Mouse (Mus musculus) liver, adult (tissue): ENCODE data around the gene Cyp4v3.

ENCODE experiments used
- GATA4 ChIP-seq: IDR thresholded peaks from 2 replicates; pipeline ENCODE4 v1.6.1; 2014; ENCODE audit warnings: mild to moderate bottlenecking, low read length; ENCODE audit not compliant: insufficient replicate concordance

Cyp4v3 gene

DNA sequence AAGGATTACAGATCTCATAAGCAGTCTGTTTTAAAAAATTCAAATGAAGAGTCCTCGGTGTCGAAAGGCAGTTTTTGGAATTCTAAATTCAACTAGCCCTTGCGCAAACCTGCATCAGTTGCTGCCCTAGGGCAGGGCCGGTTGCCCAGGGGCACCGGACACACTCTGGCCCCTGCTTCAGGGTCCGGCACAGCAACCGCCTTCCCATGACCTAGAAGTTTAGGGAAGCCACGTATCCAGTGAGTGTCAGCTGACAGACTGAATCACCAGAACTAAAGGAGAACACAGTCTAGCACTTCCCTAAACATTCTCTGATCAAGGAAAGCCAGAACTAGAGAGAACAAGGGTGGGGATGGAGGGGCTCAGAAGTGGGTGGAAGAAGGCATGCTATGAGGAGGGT lies 477 bp upstream of the Cyp4v3 start:
- TF ChIP-seq GATA4: no peak

GRCm38 (mm10) chr8:45330856-45331255 lies 2.2 kb downstream of the Cyp4v3 start:
- TF ChIP-seq GATA4: no peak

DNA sequence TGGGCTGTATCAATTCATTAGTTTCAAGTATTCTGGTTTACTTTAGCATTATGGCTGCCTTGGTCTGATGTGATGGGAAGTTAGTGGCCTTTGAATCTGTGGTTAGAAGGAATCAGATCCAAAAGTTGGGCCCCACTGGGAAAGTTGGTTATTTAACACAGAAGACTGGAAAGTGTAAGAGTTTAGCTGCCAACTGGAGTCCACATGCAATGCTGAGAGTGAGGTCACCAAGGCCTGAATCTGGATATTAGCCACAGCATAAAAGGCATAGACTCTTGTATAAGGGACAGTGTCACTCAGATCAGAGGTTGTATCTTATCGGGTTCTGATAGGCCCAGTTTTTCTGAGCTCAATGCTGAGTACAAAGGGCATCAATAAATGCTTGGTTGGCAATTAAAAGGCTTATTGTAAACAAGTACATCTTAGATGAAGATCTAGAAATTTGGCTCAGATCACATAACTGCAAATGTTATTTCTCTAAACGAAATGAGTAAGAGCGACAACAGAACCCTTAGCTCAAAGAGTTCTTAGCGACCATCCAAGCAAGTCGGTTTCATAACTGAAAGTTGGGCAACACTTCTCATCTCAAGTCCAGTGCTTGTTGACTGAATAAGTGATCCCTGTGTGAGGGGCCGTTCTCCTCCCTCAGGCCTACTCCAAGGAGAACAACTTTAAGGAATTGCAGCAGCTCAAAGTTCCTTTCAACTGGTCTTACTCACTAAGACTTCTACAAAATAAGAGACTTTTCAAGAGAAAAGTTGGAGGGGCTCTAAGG lies 3.6 kb downstream of the Cyp4v3 start:
- no peak; the same call in 1 of the 2 replicates for TF ChIP-seq GATA4

DNA sequence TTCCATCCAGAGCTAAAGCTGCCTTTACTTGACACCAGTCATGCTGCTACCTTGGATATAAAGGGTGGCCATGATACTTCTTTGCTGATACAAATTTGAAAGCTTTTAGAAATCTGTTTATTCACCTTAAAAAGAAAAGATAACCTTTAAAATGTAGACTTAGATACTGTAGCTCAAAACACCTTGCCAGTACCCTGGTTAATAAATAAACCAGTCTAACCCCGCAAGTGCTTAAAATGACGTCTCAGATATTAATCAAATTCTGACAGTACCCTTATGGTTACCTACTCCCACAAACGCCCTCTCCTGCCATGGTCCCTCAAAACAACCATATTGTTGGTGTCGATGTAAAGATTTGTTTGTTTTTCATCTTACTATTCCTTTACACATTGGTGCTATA lies 8.9 kb downstream of the Cyp4v3 start:
- TF ChIP-seq GATA4: no peak

DNA sequence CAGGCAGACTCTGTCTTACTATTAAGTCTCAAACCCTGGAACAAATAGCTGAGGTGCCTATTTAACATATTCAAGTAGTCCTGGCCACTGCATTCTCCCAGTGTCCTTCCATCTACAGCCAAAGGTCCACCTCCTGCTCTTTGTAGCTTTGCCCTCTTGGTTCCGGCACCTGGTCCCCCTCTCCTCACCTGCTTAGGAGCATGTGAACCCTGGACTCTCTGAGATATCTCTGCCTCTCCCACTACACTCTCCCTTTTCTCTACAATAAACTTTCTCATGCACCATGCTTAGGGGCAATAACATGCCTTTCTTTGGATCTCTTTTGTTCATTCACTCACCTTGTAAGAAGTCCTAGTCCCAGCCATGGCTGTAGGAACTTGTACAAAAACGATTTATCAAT lies 11.7 kb downstream of the Cyp4v3 start:
- TF ChIP-seq GATA4: no peak

- TF ChIP-seq GATA4: no peak
Measured at GRCm38 (mm10) chr8:45320930-45321329, 12.1 kb downstream of the Cyp4v3 start.

- TF ChIP-seq GATA4: no peak
Measured at GRCm38 (mm10) chr8:45310967-45311366, 22.0 kb downstream of the Cyp4v3 start.

- no peak for TF ChIP-seq GATA4
Measured at GRCm38 (mm10) chr8:45308366-45308765, 24.6 kb downstream of the Cyp4v3 start, which contains the start of gene Gm45753. Gm45753 (minus strand) TSS chr8:45308466.

GRCm38 (mm10) chr8:45305479-45305878 lies 27.5 kb downstream of the Cyp4v3 start:
- TF ChIP-seq GATA4: no peak

DNA sequence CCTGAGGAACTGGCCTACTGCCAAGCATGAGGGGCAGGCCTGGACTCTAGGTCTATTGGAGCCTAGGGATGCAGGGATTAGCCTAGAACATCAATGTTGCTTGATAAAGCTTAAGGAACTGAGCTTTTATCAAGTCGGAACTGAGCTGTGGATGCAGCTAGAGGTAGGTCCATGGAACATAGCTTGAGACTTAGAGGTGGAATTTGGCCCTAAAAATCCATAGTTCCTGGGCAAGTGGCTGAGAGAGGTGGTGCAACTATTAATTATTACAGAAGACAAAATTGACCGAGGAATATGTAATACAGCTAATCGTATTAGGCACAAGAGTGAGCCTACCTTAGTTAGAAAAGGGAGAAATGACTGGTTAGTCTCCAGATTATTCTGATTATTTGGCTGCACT lies 28.7 kb downstream of the Cyp4v3 start:
- no peak for TF ChIP-seq GATA4

GRCm38 (mm10) chr8:45302390-45302789 lies 30.6 kb downstream of the Cyp4v3 start:
- TF ChIP-seq GATA4: no peak

DNA sequence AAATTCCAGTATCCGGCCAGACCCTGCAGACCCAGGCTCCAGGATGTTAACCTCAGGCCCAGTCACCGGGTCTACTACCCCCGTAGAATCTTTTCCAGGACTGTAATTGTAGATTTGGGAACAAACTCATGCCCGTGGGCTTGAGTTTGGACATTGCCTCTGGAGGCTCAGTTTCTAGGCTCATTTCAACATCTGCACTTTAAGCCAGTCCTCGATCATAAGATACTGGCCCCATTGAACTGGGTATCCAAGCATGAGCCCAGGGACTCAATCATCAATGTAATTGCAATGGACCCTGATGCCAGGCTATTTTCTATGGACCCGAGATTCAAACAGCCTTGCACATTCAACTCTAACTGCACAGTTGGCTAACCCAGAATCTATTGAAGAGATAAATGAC lies 37.7 kb downstream of the Cyp4v3 start:
- TF ChIP-seq GATA4: no peak

- no peak for TF ChIP-seq GATA4
Measured at GRCm38 (mm10) chr8:45294687-45295086, 38.3 kb downstream of the Cyp4v3 start, which contains the start of gene Klkb1. Klkb1 (minus strand) TSS chr8:45294859.

DNA sequence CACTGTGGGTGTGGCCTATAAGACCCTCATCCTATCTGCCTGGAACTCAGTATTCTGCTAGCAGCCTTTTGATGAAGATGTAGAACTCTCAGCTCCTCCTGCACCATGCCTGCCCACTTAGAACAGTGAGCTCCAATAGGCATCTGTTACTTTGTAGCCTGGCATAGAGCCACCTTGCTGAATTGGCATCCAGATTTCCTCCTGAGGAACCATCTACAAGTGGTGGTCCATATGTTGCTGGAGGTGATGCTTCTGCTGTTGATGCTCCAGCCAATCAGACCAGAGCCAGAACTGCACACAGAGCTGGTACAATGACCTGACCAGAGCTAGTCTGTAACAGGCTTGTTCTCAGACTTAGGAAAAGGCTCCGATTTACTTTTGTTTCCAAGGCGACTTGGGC lies 41.2 kb downstream of the Cyp4v3 start:
- TF ChIP-seq GATA4: no peak

DNA sequence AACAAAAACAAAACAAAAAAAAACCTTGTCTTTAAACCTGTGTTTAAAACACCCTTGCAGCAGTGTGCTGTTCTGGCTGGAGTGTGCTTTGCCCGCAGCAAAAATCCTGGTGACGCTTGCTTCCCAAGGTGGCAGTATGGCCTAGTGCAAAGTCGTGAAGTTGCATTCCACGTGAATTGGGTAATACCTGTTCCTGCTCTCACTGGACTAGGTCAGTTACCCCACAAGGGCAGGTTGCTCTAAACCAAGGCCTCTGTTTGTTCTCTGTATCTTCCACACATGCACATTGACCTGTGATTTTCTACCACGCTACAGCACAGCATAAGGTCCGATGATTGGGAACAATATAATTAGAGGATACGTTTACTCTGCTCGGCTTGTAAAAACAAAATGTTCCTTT lies 51.4 kb downstream of the Cyp4v3 start:
- TF ChIP-seq GATA4: no peak

GRCm38 (mm10) chr8:45277453-45277852 lies 55.6 kb downstream of the Cyp4v3 start:
- TF ChIP-seq GATA4: no peak

DNA sequence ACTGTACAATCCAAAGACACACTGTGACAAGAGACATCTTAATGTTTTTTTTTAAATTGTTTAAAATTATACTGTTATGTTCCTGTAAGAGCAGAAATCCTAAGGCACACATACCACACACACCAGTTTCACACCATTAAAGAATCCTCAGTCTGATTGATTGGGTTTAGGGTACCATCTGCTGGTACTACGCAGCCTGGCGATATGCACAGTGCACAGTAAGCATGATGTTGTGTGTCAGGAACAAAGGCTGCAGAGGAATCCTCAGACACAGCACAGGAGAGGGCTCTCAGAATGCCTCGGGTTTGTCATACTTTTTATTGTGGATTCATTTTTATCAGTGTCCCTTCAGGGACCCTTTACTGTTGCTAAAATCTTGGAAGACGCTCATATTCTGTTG lies 58.7 kb downstream of the Cyp4v3 start:
- TF ChIP-seq GATA4: no peak
